Mouse (Mus musculus): ENCODE results near the gene Vmn1r52. TPM values are rescaled to one million over a fixed set of nuclear protein-coding genes. Genes with fewer than 3 reads are reported as not detected.

Vmn1r52 gene
- under 1 TPM in 1 of 2 experiments, not detected in 1; 0.69 TPM for polyA plus RNA-seq (2017; shearing (Covaris generic))

DNA sequence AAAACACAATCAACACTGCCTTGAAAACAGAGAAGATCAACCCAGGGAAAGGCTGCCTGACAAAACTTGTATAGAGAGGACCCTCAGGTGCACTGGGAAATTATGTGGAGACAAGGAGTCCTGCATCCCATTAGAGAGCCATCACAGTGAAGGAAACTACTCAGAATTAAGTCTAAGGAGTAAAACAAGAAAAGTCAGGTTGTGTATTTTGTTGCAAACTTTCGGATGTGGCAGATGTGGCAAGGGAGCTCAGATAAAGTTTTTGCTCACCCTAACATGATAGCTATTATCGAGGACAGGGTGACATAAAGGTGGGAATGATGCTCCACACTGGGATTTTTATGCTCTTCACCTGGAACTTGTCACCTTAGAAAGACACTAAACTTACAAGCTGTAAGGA, at the start of gene Vmn1r52:
TSS of gene Vmn1r52 (plus strand) at position 301 of the 400 bp plus-strand sequence.

DNA sequence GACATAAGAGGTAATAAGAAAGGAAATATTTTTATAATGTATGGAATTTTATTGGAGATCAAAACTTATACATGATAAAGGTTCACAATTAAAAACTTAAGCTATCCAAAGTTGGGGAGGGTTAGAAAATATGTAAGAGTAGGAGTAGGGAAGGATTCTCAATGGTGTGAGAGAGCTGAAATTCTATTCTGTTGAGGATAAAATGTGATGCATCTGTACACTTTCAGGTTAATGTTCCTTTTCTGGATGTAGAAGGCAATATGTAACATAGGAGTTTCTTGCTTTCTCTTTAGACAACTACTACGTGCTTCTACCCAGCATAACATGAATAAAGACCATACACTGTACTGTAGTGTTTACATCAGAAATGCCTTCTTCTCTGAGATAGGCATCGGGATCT, 27.9 kb downstream of the Vmn1r52 start, which contains the start of gene V1ra8:
TSS of gene V1ra8 (plus strand) at position 301 of the 400 bp plus-strand sequence.

DNA sequence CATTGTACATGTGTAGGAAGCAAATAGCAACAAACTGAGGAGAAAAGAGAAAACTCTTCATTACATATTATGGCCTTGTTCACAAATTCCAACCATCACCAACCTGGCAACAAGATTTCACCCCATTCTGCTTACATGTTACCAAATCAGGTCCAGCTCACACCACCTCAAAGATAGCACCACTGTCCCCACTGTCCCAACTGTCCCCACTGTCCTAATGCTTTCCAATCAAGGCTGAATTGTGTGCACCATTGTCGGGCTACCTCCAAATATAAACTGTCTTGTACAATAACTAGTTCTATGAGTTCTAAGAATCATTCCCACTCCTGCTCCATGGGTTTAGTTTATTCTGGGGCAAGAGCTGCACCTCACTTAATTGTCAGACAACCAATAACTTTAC, 49.7 kb downstream of the Vmn1r52 start, which contains the start of gene Vmn1r53:
TSS of gene Vmn1r53 (minus strand) at position 101 of the 400 bp plus-strand sequence.

Other genes with a start within 250 kb of the Vmn1r52 start
- under 1 TPM; 0.39 to 0.74 TPM for gene Vmn1r45, start 234.2 kb upstream of the Vmn1r52 start, polyA plus RNA-seq (2017; shearing (Covaris generic))
- gene Vmn1r46, start 205.5 kb upstream of the Vmn1r52 start, polyA plus RNA-seq (2017; shearing (Covaris generic)): under 1 TPM in 1 of 2 experiments, not detected in 1; 0.07 TPM
- gene Vmn1r47, start 158.7 kb upstream of the Vmn1r52 start, polyA plus RNA-seq (2017; shearing (Covaris generic)): under 1 TPM in 1 of 2 experiments, not detected in 1; 0.04 TPM
- gene Vmn1r48, start 138.0 kb upstream of the Vmn1r52 start, polyA plus RNA-seq (2017; shearing (Covaris generic)): not detected
- gene Vmn1r49, start 96.3 kb upstream of the Vmn1r52 start, polyA plus RNA-seq (2017; shearing (Covaris generic)): under 1 TPM in 1 of 2 experiments, not detected in 1; 0.37 TPM
- not detected for gene Vmn1r50, start 73.4 kb upstream of the Vmn1r52 start, polyA plus RNA-seq (2017; shearing (Covaris generic))
- under 1 TPM in 1 of 2 experiments, not detected in 1; 0.28 TPM for gene Vmn1r51, start 52.2 kb upstream of the Vmn1r52 start, polyA plus RNA-seq (2017; shearing (Covaris generic))
- not detected for gene V1ra8, start 28.0 kb downstream of the Vmn1r52 start, polyA plus RNA-seq (2017; shearing (Covaris generic))
- gene Vmn1r53, start 49.6 kb downstream of the Vmn1r52 start, polyA plus RNA-seq (2017; shearing (Covaris generic)): not detected
- gene Vmn1r54, start 71.5 kb downstream of the Vmn1r52 start, polyA plus RNA-seq (2017; shearing (Covaris generic)): not detected
- gene BC048671, start 126.4 kb downstream of the Vmn1r52 start, polyA plus RNA-seq (2017; shearing (Covaris generic)): under 1 TPM; 0.28 to 0.64 TPM
- not detected for gene Chst13, start 150.4 kb downstream of the Vmn1r52 start, polyA plus RNA-seq (2017; shearing (Covaris generic))
- under 1 TPM in 1 of 2 experiments, not detected in 1; 0.16 TPM for gene Uroc1, start 158.5 kb downstream of the Vmn1r52 start, polyA plus RNA-seq (2017; shearing (Covaris generic))
- gene Zxdc, start 194.7 kb downstream of the Vmn1r52 start, polyA plus RNA-seq (2017; shearing (Covaris generic)): 10 to 100 TPM; 32.0 to 45.2 TPM

All from inflammation-experienced regulatory T-cells (primary cell).